Mouse (Mus musculus): Measurements from ENCODE around the gene Pogz. TPM values are rescaled to one million over a fixed set of nuclear protein-coding genes. Genes with fewer than 3 reads are reported as not detected.
"Not testable (repeated sequence)": the region's sequence is repeated elsewhere in the genome, so short reads cannot be mapped to it uniquely, and the experiment has no call there.

Pogz gene
- polyA plus RNA-seq, 1 experiment, result 38.1 TPM

DNA sequence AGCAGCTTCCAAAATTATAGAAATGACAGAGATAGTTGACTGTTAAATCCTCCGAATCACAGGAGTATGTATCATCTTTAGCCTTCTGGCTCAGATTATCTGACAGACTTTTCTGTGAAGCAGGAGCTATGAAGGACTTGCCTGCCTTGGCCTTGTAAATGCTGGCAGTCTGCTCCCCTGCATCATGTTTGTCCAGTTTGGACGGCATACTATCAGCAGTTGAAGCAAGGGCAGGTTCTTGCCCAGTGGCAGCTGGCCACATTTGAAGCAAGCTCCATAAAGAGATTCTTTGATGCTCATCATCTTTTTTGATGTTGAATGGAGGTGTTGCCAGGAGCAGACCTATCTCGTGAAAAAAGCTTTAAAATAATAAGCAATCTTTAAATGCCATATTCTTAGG, 56.7 kb downstream of the Pogz start:
- TF ChIP-seq POLR2A (IDR thresholded peaks at IDR 0.05; ENCODE audit: extremely low read depth, insufficient read depth, low read length), result no peak
- no peak for TF ChIP-seq CTCF (IDR thresholded peaks at IDR 0.05; ENCODE audit: extremely low read depth, insufficient read depth, low read length)
- Histone ChIP-seq H3K4me1 (ENCODE audit: control insufficient read depth, insufficient read depth, low read length) (no peaks in the 10 kb centered on the region), H3K27ac (ENCODE audit: insufficient read depth, low read length) (no peak overlapping the region), H3K4me3 (ENCODE audit: insufficient read depth, low read length) (no peak overlapping the region)

- Histone ChIP-seq H3K27ac (ENCODE audit: insufficient read depth, low read length) (no peak overlapping the region), H3K4me1 (ENCODE audit: control insufficient read depth, insufficient read depth, low read length) (no peaks in the 10 kb centered on the region), H3K4me3 (ENCODE audit: insufficient read depth, low read length) (no peak overlapping the region)
- TF ChIP-seq CTCF (IDR thresholded peaks at IDR 0.05; ENCODE audit: extremely low read depth, insufficient read depth, low read length) (peak; percentile 76), POLR2A (IDR thresholded peaks at IDR 0.05; ENCODE audit: extremely low read depth, insufficient read depth, low read length) (no peak)
Observed at GRCm38 (mm10) chr3:94902747-94903146, 65.4 kb downstream of the Pogz start.

DNA sequence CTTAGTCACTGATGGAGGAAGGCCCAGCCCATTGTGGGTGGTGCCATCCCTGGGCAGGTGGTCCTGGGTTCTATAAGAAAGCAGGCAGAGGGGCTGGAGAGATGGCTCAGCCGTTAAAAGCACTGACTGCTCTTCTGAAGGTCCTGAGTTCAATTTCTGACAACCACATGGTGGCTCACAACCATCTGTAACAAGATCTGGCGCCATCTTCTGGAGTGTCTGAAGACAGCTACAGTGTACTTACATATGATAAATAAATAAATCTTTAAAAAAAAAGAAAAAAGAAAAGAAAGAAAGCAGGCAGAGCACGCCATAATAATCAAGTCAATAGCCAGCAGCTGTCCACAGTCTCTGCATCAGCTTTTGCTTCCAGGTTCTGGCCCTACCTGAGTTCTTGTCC, 67.4 kb downstream of the Pogz start:
- not testable (repeated sequence) for H3K4me1 ChIP-seq (ENCODE audit: control insufficient read depth, insufficient read depth, low read length); H3K27ac ChIP-seq (ENCODE audit: insufficient read depth, low read length); H3K4me3 ChIP-seq (ENCODE audit: insufficient read depth, low read length)

- H3K27ac ChIP-seq (ENCODE audit: insufficient read depth, low read length), result no peak overlapping the region
- H3K4me3 ChIP-seq (ENCODE audit: insufficient read depth, low read length), result no peak overlapping the region
- H3K4me1 ChIP-seq (ENCODE audit: control insufficient read depth, insufficient read depth, low read length), result no peaks in the 10 kb centered on the region
- TF ChIP-seq CTCF (IDR thresholded peaks at IDR 0.05; ENCODE audit: extremely low read depth, insufficient read depth, low read length), result no peak
- no peak for TF ChIP-seq POLR2A (IDR thresholded peaks at IDR 0.05; ENCODE audit: extremely low read depth, insufficient read depth, low read length)
Observed at GRCm38 (mm10) chr3:94906482-94906881, 69.1 kb downstream of the Pogz start.

GRCm38 (mm10) chr3:94911050-94911693, 73.8 kb downstream of the Pogz start:
- H3K27ac ChIP-seq (ENCODE audit: insufficient read depth, low read length), result no peak overlapping the region
- H3K4me3 ChIP-seq (ENCODE audit: insufficient read depth, low read length), result no peak overlapping the region
- no peaks in the 10 kb centered on the region for H3K4me1 ChIP-seq (ENCODE audit: control insufficient read depth, insufficient read depth, low read length)
- no peak for TF ChIP-seq CTCF (IDR thresholded peaks at IDR 0.05; ENCODE audit: extremely low read depth, insufficient read depth, low read length)
- no peak for TF ChIP-seq POLR2A (IDR thresholded peaks at IDR 0.05; ENCODE audit: extremely low read depth, insufficient read depth, low read length)

DNA sequence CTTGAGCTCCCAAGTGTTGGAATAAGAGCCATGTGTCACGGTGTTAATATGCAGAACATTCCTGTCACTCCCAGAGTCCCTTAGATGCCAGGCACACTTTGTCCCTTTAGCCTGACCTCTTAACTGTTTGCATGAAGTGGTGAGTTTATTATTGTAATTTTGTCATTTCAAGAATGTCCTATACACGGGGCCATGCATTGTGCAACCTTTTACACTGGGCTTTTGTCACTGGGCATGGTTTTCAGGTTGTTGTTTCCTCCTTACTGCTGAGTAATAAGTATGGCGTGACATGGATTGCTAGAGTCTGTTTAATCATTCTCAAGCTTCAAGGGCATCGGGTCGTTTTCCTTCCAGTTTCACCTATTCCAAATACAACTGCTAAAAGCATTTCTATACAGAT, 76.4 kb downstream of the Pogz start:
- TF ChIP-seq POLR2A (IDR thresholded peaks at IDR 0.05; ENCODE audit: extremely low read depth, insufficient read depth, low read length) (no peak), CTCF (IDR thresholded peaks at IDR 0.05; ENCODE audit: extremely low read depth, insufficient read depth, low read length) (no peak)
- H3K4me3 ChIP-seq (ENCODE audit: insufficient read depth, low read length), result no peak overlapping the region
- H3K4me1 ChIP-seq (ENCODE audit: control insufficient read depth, insufficient read depth, low read length), result peaks cover 4% of the 10 kb centered on the region
- H3K27ac ChIP-seq (ENCODE audit: insufficient read depth, low read length), result no peak overlapping the region

DNA sequence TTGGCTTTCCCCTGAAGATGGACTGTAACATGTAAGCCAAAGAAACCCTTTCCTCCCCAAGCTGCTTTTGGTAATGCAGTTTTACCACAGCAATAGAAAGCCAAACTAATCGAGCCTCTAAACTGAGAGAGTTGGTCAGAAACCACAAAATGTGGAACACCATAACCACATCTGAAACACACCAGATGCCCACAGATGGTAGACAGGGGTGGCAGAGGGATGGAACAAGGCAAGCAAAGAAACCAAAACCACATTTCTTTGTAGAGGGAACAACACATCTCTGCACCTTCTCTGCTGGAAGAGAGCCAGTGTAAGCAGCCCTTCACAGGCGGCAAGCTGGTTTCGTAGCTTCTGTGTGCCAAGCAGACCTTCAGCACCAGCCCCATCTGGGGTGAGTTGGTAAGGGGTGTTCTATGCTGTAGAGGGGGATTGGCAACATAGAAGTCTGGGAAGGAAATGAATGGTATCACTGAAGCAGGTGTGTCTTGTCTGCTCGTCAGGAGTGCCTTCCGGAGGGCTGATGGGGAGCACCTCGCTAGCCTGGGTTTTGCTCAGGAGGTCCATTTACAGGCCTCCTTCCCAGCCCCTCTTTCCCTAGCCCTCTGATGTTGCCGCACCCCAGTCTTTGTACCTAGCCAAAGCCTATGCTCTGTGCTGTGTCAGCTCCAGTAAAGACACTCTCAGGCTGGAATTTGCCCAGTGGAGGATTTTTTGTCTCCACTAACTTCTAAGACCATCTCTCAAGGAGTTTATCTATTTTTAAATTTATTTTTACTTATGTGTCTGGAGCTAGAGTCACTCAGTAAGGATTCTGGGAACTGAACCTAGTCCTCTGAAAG, 78.8 kb downstream of the Pogz start:
- H3K27ac ChIP-seq (ENCODE audit: insufficient read depth, low read length), result no peak overlapping the region
- TF ChIP-seq POLR2A (IDR thresholded peaks at IDR 0.05; ENCODE audit: extremely low read depth, insufficient read depth, low read length) (no peak), CTCF (IDR thresholded peaks at IDR 0.05; ENCODE audit: extremely low read depth, insufficient read depth, low read length) (no peak)
- H3K4me3 ChIP-seq (ENCODE audit: insufficient read depth, low read length), result no peak overlapping the region
- H3K4me1 ChIP-seq (ENCODE audit: control insufficient read depth, insufficient read depth, low read length), result peaks cover 4% of the 10 kb centered on the region

GRCm38 (mm10) chr3:94917816-94918361, 80.5 kb downstream of the Pogz start:
- H3K27ac ChIP-seq (ENCODE audit: insufficient read depth, low read length), result no peak overlapping the region
- H3K4me1 ChIP-seq (ENCODE audit: control insufficient read depth, insufficient read depth, low read length), result peaks cover 4% of the 10 kb centered on the region
- H3K4me3 ChIP-seq (ENCODE audit: insufficient read depth, low read length), result no peak overlapping the region
- TF ChIP-seq POLR2A (IDR thresholded peaks at IDR 0.05; ENCODE audit: extremely low read depth, insufficient read depth, low read length) (no peak), CTCF (IDR thresholded peaks at IDR 0.05; ENCODE audit: extremely low read depth, insufficient read depth, low read length) (no peak)

DNA sequence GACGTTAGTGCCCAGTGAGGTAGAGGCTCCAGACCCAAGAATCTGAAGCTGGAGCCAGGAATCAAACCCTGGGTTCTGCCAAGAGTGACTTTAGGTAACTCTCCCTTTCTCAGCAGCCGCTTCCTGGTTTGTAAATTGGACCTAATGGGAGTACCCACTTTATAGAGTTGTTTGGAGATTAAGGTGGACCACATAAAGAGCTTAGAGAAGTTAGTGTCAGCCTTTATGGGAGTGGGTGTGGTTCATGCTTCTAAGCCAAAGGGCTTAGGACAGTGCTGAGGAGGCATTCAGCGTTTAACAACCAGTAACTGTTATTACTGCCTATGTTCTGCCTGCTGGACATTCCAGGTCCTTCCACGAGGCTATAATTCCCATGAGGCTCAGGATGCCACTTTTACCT, 81.5 kb downstream of the Pogz start:
- H3K4me1 ChIP-seq (ENCODE audit: control insufficient read depth, insufficient read depth, low read length), result peaks cover 4% of the 10 kb centered on the region
- H3K4me3 ChIP-seq (ENCODE audit: insufficient read depth, low read length), result no peak overlapping the region
- no peak for TF ChIP-seq POLR2A (IDR thresholded peaks at IDR 0.05; ENCODE audit: extremely low read depth, insufficient read depth, low read length)
- TF ChIP-seq CTCF (IDR thresholded peaks at IDR 0.05; ENCODE audit: extremely low read depth, insufficient read depth, low read length), result no peak
- no peak overlapping the region for H3K27ac ChIP-seq (ENCODE audit: insufficient read depth, low read length)

DNA sequence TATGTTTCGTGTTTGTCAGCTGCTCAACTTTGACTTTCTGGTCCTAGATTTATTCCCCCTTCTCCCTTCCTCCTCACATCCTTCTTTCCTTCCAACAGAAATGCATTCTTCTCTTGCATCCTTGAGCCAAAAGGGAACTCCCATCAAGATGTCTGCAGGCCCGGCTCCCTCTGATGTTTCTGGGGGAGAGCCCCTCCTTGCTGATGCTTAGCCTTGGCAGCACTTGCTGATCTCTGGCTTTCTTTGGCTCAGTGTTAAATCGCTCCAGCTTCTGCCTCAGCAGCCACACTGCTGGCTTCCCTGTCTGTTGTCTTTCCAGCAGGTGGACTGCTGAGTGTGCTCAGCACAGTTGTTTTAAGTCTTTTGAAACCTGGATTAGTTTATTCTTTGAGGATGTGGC, 83.7 kb downstream of the Pogz start:
- no peak overlapping the region for H3K4me3 ChIP-seq (ENCODE audit: insufficient read depth, low read length)
- peaks cover 4% of the 10 kb centered on the region for H3K4me1 ChIP-seq (ENCODE audit: control insufficient read depth, insufficient read depth, low read length)
- H3K27ac ChIP-seq (ENCODE audit: insufficient read depth, low read length), result no peak overlapping the region
- TF ChIP-seq POLR2A (IDR thresholded peaks at IDR 0.05; ENCODE audit: extremely low read depth, insufficient read depth, low read length) (no peak), CTCF (IDR thresholded peaks at IDR 0.05; ENCODE audit: extremely low read depth, insufficient read depth, low read length) (no peak)

Measured in cortical plate, adult 2 months (tissue).